Mouse (Mus musculus) heart, embryonic 14.5 days (tissue): ENCODE results near the gene Gm44790. TPM values are rescaled to one million over a fixed set of nuclear protein-coding genes. Genes with fewer than 3 reads are reported as not detected.
A peak's percentile ranks its signal among the peaks of the same experiment; 100 is the strongest.

Source experiments
- ATAC-seq: fragments of 200-750 bp; cut with Nextera tagmentation; 2 replicates; pipeline ENCODE4 v1.8.0; 2017; ENCODE audit warnings: low read depth, moderate TSS enrichment; ENCODE audit not compliant: insufficient number of reproducible peaks, insufficient read depth, low FRiP score
- H3K27ac ChIP-seq, 2 experiments: fragments of 200-500 bp in 1 of 2; fragments of 300-500 bp in 1 of 2; sonication (generic) in 1 of 2; replicated peaks in 1 of 2; 2 replicates each; pipeline ENCODE4 v1.5.1; 2012 to 2014; ENCODE audit warnings: low read depth in 2 of 2, low read length in 2 of 2, control low read depth in 1 of 2, mild to moderate bottlenecking in 1 of 2, mixed read lengths in 1 of 2; ENCODE audit not compliant: control insufficient read depth in 1 of 2, insufficient read depth in 1 of 2
- H3K27me3 ChIP-seq: fragments of 300-500 bp; sonication (generic); 2 replicates; pipeline ENCODE4 v1.6.1; 2014; ENCODE audit warnings: mild to moderate bottlenecking, low read length, control low read depth; ENCODE audit not compliant: control insufficient read depth, insufficient read depth
- H3K36me3 ChIP-seq: fragments of 300-500 bp; sonication (generic); 2 replicates; pipeline ENCODE4 v1.6.1; 2014; ENCODE audit warnings: mild to moderate bottlenecking, control low read depth, low read length, mixed read lengths; ENCODE audit not compliant: control insufficient read depth, insufficient read depth
- H3K4me1 ChIP-seq, 2 experiments: fragments of 200-500 bp in 1 of 2; fragments of 300-500 bp in 1 of 2; sonication (generic) in 1 of 2; 2 replicates each; pipeline ENCODE4 v1.6.1; 2012 to 2014; ENCODE audit warnings: low read length in 2 of 2, control low read depth in 1 of 2, mixed read lengths in 1 of 2; ENCODE audit not compliant: control insufficient read depth in 2 of 2, insufficient read depth in 2 of 2
- H3K4me2 ChIP-seq: fragments of 300-500 bp; sonication (generic); 2 replicates; pipeline ENCODE4 v1.6.1; 2014; ENCODE audit warnings: mild to moderate bottlenecking, low read length
- H3K4me3 ChIP-seq, 2 experiments: fragments of 200-500 bp in 1 of 2; fragments of 300-500 bp in 1 of 2; sonication (generic) in 1 of 2; 2 replicates each; pipeline ENCODE4 v1.5.1; 2012 to 2014; ENCODE audit warnings: low read length in 2 of 2, mild to moderate bottlenecking in 2 of 2, control low read depth in 1 of 2, low read depth in 1 of 2, moderate library complexity in 1 of 2; ENCODE audit not compliant: control insufficient read depth in 1 of 2, insufficient read depth in 1 of 2
- H3K9ac ChIP-seq: fragments of 300-500 bp; sonication (generic); 2 replicates; pipeline ENCODE4 v1.6.1; 2014; ENCODE audit warnings: mild to moderate bottlenecking, low read length
- H3K9me3 ChIP-seq: fragments of 300-500 bp; sonication (generic); 2 replicates; pipeline ENCODE4 v1.6.1; 2016; ENCODE audit warnings: low read length, control low read depth; ENCODE audit not compliant: control insufficient read depth
- WGBS: fragments of 180-500 bp; shearing (Covaris S2); extraction: QIAGEN DNeasy Blood & Tissue Kit; methylation state at CpG from one replicate; pipeline ENCODE4 v1.1.7; 2014; 5-methylcytosine and 5-hydroxymethylcytosine counted together
- polyA plus RNA-seq: library from polyadenylated mRNA; unstranded; fragments of >200 nt; fragmentation: Nextera tagmentation; extraction: Ambion mirVana; gene quantifications from 2 replicates; pipeline ENCODE4 v1.2.1, GENCODE M21; 2014

Gm44790 gene
- polyA plus RNA-seq, 1 experiment from 2014 or later = not detected

GRCm38 (mm10) chr6:86404996-86405395 lies 21.5 kb upstream of the Gm44790 start:
- ATAC-seq = no peak

GRCm38 (mm10) chr6:86406306-86406705 lies 20.2 kb upstream of the Gm44790 start:
- no peak overlapping the region for H3K9ac ChIP-seq
- peaks cover 15% of the 10 kb centered on the region for H3K36me3 ChIP-seq
- no peaks in the 10 kb centered on the region for H3K27me3 ChIP-seq
- no peaks in the 10 kb centered on the region for H3K9me3 ChIP-seq
- no peak overlapping the region for H3K27ac ChIP-seq
- no peak for ATAC-seq
- peak overlapping the region in 1 of 2 experiments; percentile 91; a peak in 1 of 4 replicates for H3K4me3 ChIP-seq
- peaks cover 2 to 18% of the 10 kb centered on the region in 2 experiments; a peak in 3 of 4 replicates for H3K4me1 ChIP-seq
- H3K4me2 ChIP-seq = peak overlapping the region; percentile 78

More at GRCm38 (mm10) chr6:86404996-86405395, 21.5 kb upstream of the Gm44790 start:
- WGBS = under 1% methylated on average over 11 of the region's 11 CpGs
- Histone ChIP-seq H3K4me2 (peak overlapping the region; percentile 78), H3K27me3 (no peaks in the 10 kb centered on the region), H3K9ac (peak overlapping the region; percentile 99), H3K27ac (peak overlapping the region; percentile 99 to 100), H3K36me3 (peaks cover 15% of the 10 kb centered on the region), H3K4me3 (peak overlapping the region; percentile 83 to 91), H3K9me3 (no peaks in the 10 kb centered on the region), H3K4me1 (peaks cover 2 to 20% of the 10 kb centered on the region in 2 experiments; a peak in 3 of 4 replicates)

- Histone ChIP-seq H3K36me3 (peaks cover 86% of the 10 kb centered on the region), H3K27me3 (no peaks in the 10 kb centered on the region), H3K4me1 (no peaks in the 10 kb centered on the region), H3K27ac (no peak overlapping the region), H3K9me3 (no peaks in the 10 kb centered on the region), H3K9ac (no peak overlapping the region), H3K4me3 (no peak overlapping the region), H3K4me2 (no peak overlapping the region)
- ATAC-seq = no peak
- 92% methylated on average over 6 of the region's 6 CpGs for WGBS
These were observed 7.7 kb upstream of the Gm44790 start for GRCm38 (mm10) chr6:86418711-86419110.

GRCm38 (mm10) chr6:86419239-86419638 lies 7.2 kb upstream of the Gm44790 start:
- Histone ChIP-seq H3K9ac (no peak overlapping the region), H3K4me2 (no peak overlapping the region), H3K9me3 (no peaks in the 10 kb centered on the region), H3K4me1 (no peaks in the 10 kb centered on the region), H3K27me3 (no peaks in the 10 kb centered on the region), H3K27ac (no peak overlapping the region), H3K4me3 (no peak overlapping the region), H3K36me3 (peaks cover 86% of the 10 kb centered on the region)
- 85% methylated on average over 3 of the region's 3 CpGs for WGBS
- no peak for ATAC-seq

- no peaks in the 10 kb centered on the region for H3K9me3 ChIP-seq
- H3K4me1 ChIP-seq = no peaks in the 10 kb centered on the region
- ATAC-seq = no peak
- no peaks in the 10 kb centered on the region for H3K27me3 ChIP-seq
- no peak overlapping the region for H3K4me2 ChIP-seq
- peaks cover 89% of the 10 kb centered on the region for H3K36me3 ChIP-seq
- H3K27ac ChIP-seq = no peak overlapping the region
- 76% methylated on average over 6 of the region's 6 CpGs for WGBS
- H3K9ac ChIP-seq = no peak overlapping the region
- no peak overlapping the region for H3K4me3 ChIP-seq
These were observed 6.0 kb upstream of the Gm44790 start for GRCm38 (mm10) chr6:86420491-86420890.

GRCm38 (mm10) chr6:86431531-86431930 lies 5.1 kb downstream of the Gm44790 start:
- Histone ChIP-seq H3K36me3 (peaks cover 96% of the 10 kb centered on the region), H3K9ac (no peak overlapping the region), H3K4me3 (no peak overlapping the region), H3K27ac (no peak overlapping the region), H3K4me1 (no peaks in the 10 kb centered on the region), H3K9me3 (no peaks in the 10 kb centered on the region), H3K4me2 (no peak overlapping the region), H3K27me3 (no peaks in the 10 kb centered on the region)
- ATAC-seq = no peak
- 98% methylated on average over 3 of the region's 3 CpGs for WGBS

GRCm38 (mm10) chr6:86433696-86434095 lies 7.2 kb downstream of the Gm44790 start:
- Histone ChIP-seq H3K9ac (no peak overlapping the region), H3K4me2 (no peak overlapping the region), H3K4me3 (no peak overlapping the region), H3K27ac (no peak overlapping the region), H3K27me3 (no peaks in the 10 kb centered on the region), H3K9me3 (no peaks in the 10 kb centered on the region), H3K36me3 (peaks cover 79% of the 10 kb centered on the region), H3K4me1 (no peaks in the 10 kb centered on the region; a peak in 1 of 4 replicates)
- no peak for ATAC-seq
- WGBS = 93% methylated on average over 1 of the region's 1 CpGs

GRCm38 (mm10) chr6:86437711-86438110 lies 11.3 kb downstream of the Gm44790 start:
- Histone ChIP-seq H3K4me3 (peak overlapping the region; percentile 76 to 87), H3K9ac (peak overlapping the region; percentile 91), H3K4me1 (peaks cover 0 to 10% of the 10 kb centered on the region in 2 experiments; a peak in 1 of 4 replicates), H3K4me2 (peak overlapping the region; percentile 79), H3K36me3 (peaks cover 49% of the 10 kb centered on the region), H3K27ac (peak overlapping the region; percentile 79 to 95), H3K9me3 (no peaks in the 10 kb centered on the region), H3K27me3 (no peaks in the 10 kb centered on the region)
- 3% methylated on average over 14 of the region's 14 CpGs for WGBS
- ATAC-seq = peak; percentile 60; the same call in 1 of the 2 replicates
